Mouse (Mus musculus): Measurements from ENCODE around the gene Gm20662.

Gm20662 gene

DNA sequence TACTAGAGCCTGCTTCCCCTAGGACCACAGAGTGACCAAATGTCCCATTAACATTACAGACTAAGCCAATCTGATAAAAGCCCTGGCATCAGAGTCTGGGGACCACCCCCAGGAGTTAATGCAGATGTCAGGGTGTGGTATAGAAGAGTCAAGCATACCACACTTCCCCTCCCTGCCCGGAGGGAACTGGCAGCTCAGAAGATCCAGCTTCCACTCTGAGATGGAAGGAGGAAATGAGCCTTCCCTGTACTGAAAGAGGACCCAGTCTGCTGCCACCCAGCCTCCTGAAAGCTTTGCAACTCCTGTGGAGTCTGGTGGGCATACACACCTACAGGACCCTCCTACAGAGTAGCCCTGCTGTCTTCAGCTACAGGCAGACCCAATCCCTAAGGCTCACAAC lies 58.9 kb downstream of the Gm20662 start:
- no peak for DNase-seq

DNA sequence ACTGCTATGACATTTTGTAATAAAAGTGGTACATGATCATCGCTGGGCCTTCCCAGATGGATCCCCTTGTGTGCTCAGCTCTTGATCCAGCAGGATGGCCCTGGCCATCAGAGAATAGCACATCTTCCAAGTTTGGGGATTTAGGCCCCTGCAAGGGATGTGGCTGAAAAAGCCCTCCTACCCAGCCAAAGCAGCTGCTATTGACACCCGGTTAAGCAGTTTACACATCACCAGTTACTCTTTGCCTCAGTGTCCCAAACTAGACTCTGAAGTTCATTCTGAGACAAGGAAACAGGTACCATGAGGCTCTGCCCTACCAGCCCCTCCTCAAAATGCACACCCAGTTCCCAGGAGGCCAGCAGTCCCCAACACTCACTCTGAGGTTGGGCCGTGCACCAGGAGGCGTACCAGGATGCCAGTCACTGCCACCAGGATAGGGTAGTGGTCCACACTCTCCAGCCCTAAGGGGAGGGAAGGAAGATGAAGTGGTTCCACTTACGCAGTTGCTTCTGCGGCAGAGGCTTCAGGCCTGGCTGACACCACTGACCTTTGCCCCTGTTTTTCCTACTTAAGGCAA lies 59.6 kb downstream of the Gm20662 start:
- DNase-seq, result no peak

DNA sequence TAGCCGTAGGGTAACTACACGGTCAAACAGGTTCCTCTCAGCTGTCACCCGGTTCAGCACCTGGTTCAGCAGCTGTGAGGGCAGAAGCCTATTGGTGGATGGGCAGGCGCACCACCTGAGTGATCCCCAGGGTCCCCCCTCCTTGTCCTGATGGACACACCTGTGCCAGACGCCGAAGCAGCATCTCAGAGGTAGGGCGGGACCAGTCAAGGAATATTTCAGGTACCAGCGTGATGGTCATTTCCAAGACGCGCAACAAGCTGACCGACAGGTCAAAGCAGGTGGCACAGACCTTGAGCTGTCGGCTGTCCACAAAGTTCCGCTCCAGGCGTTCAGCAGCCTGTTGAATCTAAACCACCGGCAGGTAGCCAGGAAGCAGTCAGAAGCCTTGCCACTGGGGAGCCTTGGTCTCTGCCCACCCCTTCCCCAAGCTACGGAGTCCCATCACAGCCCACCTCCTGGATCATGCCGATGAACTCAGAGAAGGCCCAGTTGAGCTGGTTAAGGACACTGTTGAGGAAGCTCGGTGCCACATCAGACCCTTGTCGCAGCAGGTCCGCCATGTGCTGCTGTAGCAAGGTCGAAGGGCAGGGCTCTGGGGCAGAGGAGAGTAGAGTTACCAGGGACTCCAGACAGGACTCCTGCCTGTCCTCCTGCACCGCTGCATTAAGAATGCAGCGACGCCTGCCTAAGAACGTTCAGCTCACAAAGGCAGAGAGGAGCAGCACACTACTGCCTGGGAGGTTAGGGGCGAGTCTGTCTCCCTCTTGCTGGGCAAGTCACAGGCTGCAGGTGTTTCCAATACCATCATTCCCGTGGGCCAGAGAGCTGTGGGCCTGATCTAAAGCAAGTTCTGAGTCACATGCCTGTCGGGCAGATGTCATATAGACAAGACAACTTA lies 60.5 kb downstream of the Gm20662 start:
- no peak for DNase-seq

DNA sequence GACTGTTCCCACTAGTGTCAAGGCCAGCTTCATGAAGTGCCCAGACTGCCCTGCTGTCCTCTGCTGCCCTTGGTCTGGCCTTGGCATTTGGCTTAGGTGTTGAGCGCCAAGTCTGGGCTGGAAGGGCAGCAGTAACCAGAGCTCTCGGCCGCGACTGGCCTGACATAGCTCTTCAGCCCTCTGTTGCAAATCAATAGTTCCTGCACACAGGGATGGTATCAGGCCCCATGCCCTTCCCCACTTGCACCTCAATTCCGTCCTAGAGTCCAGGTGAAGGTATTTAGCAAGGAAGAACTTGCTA lies 61.1 kb downstream of the Gm20662 start:
- no peak for DNase-seq

DNA sequence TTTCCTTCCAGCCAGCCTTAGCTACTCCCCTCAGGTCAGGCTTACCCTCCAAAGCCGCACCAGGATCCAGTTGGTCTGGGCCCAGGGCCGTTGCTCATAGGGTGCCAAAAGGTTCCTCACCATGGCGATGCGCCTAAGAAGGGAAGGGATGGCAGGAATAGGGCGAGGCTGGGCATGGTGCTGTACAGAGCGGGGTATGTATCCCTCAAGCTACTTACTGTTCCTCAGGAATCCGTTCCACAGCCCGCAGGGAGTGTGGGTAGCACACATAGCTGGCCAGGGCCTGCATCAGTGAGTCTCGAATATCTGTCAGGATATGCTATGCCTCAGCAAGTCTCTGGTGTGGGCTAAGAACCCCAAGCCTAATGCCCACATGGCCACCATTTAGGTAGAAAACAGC lies 62.1 kb downstream of the Gm20662 start:
- DNase-seq, result no peak

DNA sequence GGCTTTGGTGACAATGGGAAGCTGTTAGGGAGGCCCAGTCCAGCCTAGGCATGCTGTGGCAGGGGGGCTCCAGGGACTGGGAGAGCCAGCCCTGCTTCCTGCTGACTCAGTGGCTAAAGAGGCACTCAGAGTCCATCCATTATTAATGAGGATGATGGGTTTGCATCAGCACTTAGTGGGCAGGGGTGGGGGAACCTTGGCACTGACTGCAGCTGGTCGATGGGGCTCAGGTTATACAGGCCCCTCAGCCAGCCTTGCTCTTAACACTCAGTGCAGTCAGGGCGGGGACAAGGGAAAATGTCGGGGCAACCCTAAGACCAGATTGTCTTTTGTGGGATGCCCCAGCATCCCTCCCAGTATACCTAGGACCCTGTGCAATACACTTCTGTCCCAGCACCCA lies 66.0 kb downstream of the Gm20662 start:
- no peak for DNase-seq

DNA sequence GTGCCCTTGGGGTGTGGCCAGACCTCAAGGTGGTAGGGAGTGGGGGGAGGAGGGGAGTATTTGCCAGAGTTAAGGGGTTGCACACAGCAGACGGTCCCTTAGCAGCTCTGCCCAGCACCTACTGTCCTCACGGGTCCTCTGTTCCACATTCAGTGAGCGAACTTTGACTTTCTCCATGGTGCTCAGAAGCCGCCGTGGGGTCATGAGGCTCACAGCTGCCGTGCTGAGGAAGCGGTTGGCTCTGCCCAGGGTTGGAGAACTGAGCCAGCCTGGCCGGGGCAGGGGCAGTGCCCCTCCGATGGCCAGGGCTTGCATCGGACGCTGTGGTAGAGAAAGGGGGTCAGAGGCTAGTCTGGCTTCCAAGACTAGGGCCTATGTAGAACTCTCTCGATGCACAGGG lies 67.2 kb downstream of the Gm20662 start:
- no peak for DNase-seq

DNA sequence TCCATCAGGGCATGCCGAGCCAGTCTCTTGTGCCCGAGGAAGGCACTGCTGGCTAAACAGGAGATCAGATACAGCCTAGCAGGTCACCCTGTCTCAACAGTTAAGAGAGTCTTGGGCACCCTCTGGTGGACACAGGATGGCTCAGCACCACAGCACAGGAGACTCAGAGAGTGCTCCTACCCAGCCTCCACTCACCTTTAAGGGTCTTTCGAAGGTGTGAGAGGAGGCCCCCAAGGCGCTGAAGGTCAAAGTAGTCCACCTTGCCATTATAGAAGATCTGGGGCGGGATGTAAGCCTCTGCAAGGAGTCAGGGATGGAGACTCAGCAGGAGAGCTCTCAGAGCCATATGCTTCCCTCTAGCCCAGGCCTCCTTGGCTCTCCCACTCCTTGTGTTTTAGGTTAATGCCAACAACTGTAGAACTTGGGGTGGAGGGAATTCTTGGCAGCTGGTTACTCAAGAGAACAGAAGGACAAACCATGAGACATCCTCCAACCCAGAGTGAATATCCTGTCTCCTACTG lies 69.4 kb downstream of the Gm20662 start:
- DNase-seq, result peak; percentile 61

DNA sequence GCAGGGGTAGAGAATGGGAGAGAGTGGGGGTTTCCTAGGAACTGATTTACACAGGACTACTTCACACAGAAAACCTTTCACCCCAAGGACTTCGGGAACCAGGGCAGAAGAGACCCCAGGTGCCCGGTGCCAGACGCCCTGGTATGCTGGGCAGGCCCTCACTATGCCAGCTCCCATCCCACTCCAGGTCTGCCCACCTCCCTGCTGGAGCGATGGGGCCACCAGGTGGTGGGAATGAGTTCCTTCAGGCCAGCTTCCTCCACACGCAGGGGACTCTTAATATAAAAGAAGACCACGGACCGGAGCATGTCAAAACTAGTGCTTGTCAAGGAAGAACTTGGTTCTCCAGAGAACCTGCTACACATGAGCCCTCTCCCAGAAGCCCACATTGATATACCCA lies 71.0 kb downstream of the Gm20662 start:
- DNase-seq, result no peak

DNA sequence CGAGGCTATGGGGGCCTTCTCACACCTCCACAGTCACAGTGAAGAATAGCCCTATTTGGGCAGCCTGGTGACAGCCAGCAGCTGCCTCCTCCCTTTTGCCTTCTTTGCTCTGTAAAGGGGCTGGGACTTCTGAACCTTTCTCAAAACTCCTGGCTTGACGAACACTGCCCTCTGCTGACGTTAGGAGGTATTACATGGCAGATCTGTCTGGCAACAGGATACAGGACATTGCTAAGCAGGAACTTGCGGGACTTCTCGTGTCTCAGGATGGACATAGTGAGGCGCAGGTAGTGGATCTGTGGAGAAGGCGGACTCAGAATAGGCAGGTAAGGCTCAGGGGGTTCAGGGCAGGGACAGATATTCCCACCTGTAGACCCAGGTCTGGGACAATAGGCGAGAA lies 71.8 kb downstream of the Gm20662 start:
- DNase-seq, result peak; percentile 90

DNA sequence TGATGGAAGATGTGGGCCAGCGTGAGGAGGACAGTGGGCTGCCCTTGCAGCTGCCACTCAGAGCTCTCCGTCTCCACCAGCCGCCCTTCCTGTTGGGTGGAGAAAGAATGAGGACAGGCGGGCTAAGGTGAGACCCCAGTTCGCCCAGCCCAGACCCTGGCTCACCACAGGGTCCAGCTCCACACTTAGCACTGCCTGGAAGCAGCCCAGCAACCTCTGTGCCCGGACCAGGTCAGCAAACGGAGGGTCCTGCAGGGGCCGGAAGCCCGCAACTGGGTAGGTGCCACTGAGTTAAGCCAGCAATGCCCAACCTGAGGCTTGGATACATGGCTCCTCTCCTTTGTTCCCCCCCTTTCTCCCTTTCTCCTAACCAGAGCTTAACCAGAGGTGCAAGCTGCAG lies 72.9 kb downstream of the Gm20662 start:
- DNase-seq, result no peak

DNA sequence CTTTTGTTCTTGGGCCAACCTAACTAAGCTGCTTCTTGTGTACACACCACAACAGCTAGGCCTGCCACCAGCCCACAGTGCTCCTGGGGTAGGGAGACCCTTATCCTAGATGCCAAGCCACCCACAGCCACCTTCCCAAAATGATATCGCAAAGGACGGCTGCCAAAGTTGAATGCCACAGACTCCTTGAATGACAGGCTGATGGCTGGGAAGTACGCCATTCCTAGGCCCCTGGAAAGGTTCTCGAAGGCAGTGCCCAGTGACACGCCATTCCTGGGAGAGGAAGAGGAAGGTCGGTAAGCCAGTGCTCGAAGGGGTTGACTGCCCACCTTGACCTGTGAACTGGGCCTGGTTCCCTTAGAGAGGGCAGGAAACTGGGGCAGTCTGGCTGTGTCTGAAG lies 73.4 kb downstream of the Gm20662 start:
- no peak for DNase-seq

DNA sequence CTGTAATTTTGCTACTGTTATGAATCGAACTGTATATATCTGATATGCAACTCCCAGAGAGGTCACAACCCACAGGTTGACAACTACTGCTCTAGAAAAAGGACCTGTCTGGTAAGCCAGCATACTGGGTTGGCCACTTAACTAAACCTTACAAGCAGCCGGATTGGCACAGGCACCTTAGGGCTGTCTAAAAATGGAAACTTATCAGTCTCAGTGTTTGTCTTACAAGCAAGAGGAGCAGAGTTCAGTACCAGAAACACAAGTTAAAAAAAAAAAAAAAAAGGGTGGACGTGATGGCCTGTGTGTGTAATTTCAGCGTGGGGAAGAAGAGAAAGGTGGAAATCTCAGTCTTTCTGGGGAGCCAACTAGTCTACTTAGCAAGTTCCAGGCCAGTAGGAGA lies 75.7 kb downstream of the Gm20662 start:
- DNase-seq, result no peak

DNA sequence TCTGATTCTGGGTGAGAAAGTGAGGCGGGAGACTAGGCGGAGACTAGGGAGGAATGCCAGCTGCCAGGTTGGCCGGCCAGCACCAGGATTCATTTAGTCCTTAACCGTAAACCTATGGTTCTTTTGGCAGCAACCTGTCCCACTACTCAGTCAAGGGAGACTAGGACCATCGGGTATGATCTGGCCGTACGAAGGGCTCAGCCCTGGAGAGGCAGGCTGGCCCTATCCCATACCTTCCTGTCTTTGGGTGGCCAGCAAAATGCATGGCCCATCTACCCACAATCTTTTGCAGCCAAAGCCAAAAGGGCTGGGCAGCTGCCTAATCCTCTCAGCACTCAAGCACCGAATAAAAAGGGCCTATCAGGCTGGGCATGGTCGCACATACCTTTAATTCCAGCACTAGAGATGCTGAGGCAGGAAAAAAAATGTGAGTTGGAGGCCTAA lies 76.4 kb downstream of the Gm20662 start:
- no peak for DNase-seq

DNA sequence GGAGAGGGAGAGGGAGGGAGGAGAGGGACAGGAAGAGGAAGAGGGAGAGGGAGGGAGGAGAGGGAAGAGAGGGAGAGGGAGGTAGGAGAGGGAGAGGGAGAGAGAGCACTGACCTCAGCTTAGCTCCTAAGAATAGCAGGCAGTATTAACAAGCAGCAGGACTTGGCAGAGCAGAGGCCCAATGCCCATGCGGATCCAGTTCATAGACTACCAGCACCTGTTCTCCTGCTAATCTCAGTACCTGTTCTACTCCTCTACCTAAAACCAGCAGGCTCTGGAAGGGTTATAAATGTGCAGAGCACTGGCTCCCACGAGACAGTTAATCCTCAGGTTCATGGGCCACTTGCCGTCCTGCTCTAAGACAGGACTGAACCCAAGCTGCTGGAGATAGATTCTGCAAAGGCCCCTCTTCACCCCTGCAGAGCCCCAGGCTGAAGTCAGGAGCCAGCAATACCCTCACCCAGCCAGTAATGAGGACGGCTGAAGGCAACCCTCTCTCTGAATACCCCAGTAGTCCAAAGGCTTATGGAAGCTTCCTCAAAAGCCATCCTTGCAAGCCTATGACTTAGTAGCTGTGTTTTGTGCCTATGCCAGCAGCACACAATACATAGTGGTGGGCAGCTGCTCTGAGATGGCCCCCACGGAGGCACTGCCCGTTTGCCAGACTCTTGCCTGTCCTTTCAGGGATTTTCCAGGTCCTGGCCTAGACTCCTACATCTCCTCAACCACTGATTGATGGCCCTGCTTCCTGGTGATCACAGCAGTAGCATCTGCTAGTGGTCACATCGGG lies 77.2 kb downstream of the Gm20662 start:
- no peak for DNase-seq

DNA sequence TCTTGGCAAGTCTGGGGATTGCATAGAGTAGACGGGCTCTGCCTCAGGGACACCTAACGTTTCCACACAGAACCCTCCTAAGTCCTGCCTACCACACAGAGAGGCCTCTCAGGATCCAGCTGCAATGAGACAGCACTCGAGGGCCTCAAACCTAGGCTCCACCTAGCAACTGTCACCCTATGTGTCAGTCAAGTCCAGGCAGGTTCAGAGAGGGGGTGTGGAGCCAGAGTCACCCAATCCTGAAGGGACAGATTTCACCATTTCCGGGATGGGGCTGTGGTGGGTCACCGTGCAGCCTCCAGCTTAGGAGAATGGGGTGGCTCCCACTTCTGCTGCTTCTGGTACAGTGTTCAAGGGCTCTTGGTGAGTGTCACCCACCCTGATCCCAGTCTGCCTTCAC lies 84.0 kb downstream of the Gm20662 start, which contains the start of gene Mst1:
Mst1 (plus strand) TSS at position 269 of the 400 bp plus-strand sequence.
- no peak for DNase-seq

DNA sequence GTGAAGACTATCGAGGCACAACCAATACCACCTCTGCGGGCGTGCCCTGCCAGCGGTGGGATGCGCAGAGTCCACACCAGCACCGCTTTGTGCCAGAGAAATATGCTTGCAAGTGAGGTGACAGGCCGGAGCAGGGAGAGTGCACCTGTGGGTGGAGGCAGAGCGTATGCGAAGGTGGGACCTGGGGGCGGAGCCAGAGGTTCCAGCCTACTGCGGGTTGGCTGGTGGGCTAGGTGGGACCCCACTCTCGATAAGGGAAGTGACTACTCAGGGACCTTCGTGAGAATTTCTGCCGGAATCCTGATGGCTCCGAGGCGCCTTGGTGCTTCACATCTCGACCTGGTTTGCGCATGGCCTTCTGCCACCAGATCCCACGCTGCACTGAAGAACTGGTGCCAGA lies 86.4 kb downstream of the Gm20662 start:
- no peak for DNase-seq

DNA sequence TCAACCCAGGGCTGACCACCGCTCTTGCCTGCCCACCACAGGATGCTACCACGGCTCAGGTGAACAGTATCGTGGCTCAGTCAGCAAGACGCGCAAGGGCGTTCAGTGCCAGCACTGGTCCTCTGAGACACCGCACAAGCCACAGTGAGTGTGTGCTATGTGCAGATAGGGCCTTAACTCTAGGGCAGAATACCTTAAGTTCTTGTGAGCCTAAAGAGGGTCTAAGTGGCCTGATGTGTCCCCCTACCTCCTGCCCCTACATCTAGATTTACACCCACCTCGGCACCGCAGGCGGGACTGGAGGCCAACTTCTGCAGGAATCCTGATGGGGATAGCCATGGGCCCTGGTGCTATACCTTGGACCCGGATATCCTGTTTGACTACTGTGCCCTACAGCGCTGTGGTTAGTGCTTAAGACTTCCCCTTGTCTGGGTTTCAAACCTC lies 86.9 kb downstream of the Gm20662 start, which contains the start of gene Rnf123:
Rnf123 (minus strand) TSS at position 359 of the 444 bp plus-strand sequence.
- DNase-seq, result no peak

DNA sequence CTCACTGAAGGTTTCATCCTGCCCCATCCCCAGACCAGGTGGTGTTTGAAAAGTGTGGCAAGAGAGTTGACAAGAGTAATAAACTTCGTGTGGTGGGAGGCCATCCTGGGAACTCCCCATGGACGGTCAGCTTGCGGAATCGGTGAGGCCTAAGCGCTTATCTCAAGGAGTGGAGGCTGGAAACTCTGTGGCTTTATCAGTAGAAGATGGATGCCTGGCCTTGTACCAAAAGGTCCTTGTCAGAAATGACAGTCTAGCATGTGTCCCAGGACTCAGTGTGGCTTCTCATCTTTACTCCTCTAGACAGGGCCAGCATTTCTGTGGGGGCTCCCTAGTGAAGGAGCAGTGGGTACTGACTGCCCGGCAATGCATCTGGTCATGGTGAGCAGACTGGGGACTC lies 87.4 kb downstream of the Gm20662 start:
- no peak for DNase-seq

DNA sequence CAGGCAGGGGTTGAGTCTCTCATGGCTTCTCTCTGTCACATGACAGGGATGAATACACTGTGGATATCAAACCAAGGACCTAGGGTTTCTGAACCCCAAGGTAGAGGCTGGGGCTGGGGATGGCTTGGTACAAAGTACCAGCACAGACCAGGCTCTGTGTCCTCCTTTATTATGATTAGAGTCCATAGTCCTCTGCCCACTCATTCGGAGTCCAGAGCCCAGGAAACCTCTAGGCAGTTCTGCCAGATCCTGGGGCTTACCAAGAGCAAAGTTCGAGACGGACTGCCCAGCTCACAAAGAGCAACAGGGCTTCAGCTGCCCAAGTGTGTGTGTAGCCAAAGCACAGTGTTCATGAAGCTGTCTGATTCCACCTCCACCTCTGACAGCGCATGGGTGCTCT lies 89.1 kb downstream of the Gm20662 start:
- peak; percentile 81 for DNase-seq

DNA sequence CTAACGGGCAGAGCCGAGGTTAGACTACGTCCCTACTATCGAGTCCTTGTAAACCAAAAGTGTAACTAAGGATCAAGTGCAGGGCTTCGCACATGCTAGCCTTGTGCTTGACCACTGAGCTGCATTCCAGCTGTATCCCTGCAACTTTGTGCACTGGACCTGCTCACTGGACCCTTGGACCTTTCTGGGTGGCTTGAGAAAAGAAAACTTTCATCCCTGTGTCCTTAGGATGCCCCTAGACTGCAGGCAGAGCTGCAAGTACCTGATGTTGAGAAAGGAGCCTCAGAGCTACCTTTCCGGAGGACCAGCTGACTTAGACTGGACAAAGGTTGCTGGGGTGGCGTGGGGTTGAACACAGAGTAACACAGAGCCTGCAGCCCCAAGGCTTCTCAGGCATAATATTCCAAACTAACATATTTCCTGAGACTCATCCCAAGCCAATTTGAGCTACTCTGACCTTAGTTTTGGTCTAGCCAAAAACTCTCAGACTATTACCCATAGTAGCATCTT lies 94.5 kb downstream of the Gm20662 start:
- peak; percentile 90 for DNase-seq

DNA sequence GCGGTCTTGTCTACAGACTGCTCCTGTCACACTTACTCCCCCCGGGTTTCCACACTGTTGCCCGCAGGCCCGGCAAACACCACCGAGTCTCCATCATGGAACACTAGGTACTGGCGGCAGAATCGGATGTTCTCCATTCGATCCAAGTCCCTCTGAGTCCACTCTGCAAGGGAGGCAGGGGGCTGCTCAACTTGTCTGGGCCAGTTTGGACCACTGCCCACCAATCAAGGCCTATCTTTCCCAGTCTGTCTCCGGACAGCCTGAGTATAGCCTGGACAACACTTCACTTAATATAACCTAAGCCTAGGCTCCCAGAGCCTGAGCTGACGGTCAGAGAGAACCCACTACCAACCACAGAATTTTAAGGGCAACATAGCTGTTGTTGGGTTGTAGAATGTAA lies 97.4 kb downstream of the Gm20662 start:
- DNase-seq, result no peak
